Mouse (Mus musculus): ENCODE measurements at regions not wholly inside any gene's neighbourhood (a gene's known extent, or its start where the extent isn't known, plus 50 kb on each side); places are given as distances from the start of the nearest gene placed in this dataset.

- Histone ChIP-seq H3K27me3 (ENCODE audit: control insufficient read depth, insufficient read depth, low read length) (no peaks in the 10 kb centered on the region), H3K36me3 (ENCODE audit: control insufficient read depth, insufficient read depth, low read length) (no peaks in the 10 kb centered on the region), H3K4me1 (ENCODE audit: control insufficient read depth, insufficient read depth, low read length) (no peaks in the 10 kb centered on the region), H3K4me3 (ENCODE audit: low read depth, low read length) (no peak overlapping the region), H3K9ac (replicated peaks; ENCODE audit: low read depth, low read length) (no peak overlapping the region), H3K9me3 (ENCODE audit: control insufficient read depth, low read depth, low read length) (no peaks in the 10 kb centered on the region), H3K27ac (ENCODE audit: low read length) (no peak overlapping the region), H3K4me2 (replicated peaks; ENCODE audit: low read depth, low read length) (no peak overlapping the region)
- 69% methylated on average over 2 of the region's 2 CpGs for WGBS
- ATAC-seq (ENCODE audit: insufficient number of reproducible peaks, insufficient read depth, low FRiP score, low read depth): no peak
These were observed 351.8 kb upstream of the Camk1g start for GRCm38 (mm10) chr1:193721850-193722249.

- no peak for ATAC-seq (ENCODE audit: insufficient number of reproducible peaks, insufficient read depth, low FRiP score, low read depth)
- Histone ChIP-seq H3K27me3 (ENCODE audit: control insufficient read depth, insufficient read depth, low read length) (no peaks in the 10 kb centered on the region), H3K9ac (replicated peaks; ENCODE audit: low read depth, low read length) (no peak overlapping the region), H3K4me2 (replicated peaks; ENCODE audit: low read depth, low read length) (no peak overlapping the region), H3K36me3 (ENCODE audit: control insufficient read depth, insufficient read depth, low read length) (no peaks in the 10 kb centered on the region), H3K9me3 (ENCODE audit: control insufficient read depth, low read depth, low read length) (no peaks in the 10 kb centered on the region), H3K27ac (ENCODE audit: low read length) (no peak overlapping the region), H3K4me3 (ENCODE audit: low read depth, low read length) (no peak overlapping the region), H3K4me1 (ENCODE audit: control insufficient read depth, insufficient read depth, low read length) (no peaks in the 10 kb centered on the region)
- WGBS: 74% methylated on average over 8 of the region's 8 CpGs
These were observed 350.3 kb upstream of the Camk1g start for GRCm38 (mm10) chr1:193720420-193720851.

GRCm38 (mm10) chr1:193715328-193715727, 345.2 kb upstream of the Camk1g start:
- no peak overlapping the region for H3K9ac ChIP-seq (replicated peaks; ENCODE audit: low read depth, low read length)

GRCm38 (mm10) chr1:193714631-193715030, 344.5 kb upstream of the Camk1g start:
- Histone ChIP-seq H3K9me3 (ENCODE audit: control insufficient read depth, low read depth, low read length) (no peaks in the 10 kb centered on the region), H3K4me3 (ENCODE audit: low read depth, low read length) (no peak overlapping the region), H3K36me3 (ENCODE audit: control insufficient read depth, insufficient read depth, low read length) (no peaks in the 10 kb centered on the region), H3K27ac (ENCODE audit: low read length) (no peak overlapping the region), H3K27me3 (ENCODE audit: control insufficient read depth, insufficient read depth, low read length) (no peaks in the 10 kb centered on the region), H3K4me1 (ENCODE audit: control insufficient read depth, insufficient read depth, low read length) (no peaks in the 10 kb centered on the region), H3K9ac (replicated peaks; ENCODE audit: low read depth, low read length) (no peak overlapping the region), H3K4me2 (replicated peaks; ENCODE audit: low read depth, low read length) (no peak overlapping the region)
- no peak for ATAC-seq (ENCODE audit: insufficient number of reproducible peaks, insufficient read depth, low FRiP score, low read depth)
- 66% methylated on average over 2 of the region's 2 CpGs for WGBS

More at GRCm38 (mm10) chr1:193715328-193715727, 345.2 kb upstream of the Camk1g start:
- ATAC-seq (ENCODE audit: insufficient number of reproducible peaks, insufficient read depth, low FRiP score, low read depth): no peak
- Histone ChIP-seq H3K36me3 (ENCODE audit: control insufficient read depth, insufficient read depth, low read length) (no peaks in the 10 kb centered on the region), H3K27ac (ENCODE audit: low read length) (no peak overlapping the region), H3K4me3 (ENCODE audit: low read depth, low read length) (no peak overlapping the region), H3K4me1 (ENCODE audit: control insufficient read depth, insufficient read depth, low read length) (no peaks in the 10 kb centered on the region), H3K4me2 (replicated peaks; ENCODE audit: low read depth, low read length) (no peak overlapping the region), H3K9me3 (ENCODE audit: control insufficient read depth, low read depth, low read length) (no peaks in the 10 kb centered on the region), H3K27me3 (ENCODE audit: control insufficient read depth, insufficient read depth, low read length) (no peaks in the 10 kb centered on the region)
- WGBS: 52% methylated on average over 4 of the region's 4 CpGs

GRCm38 (mm10) chr1:193705205-193705604, 335.1 kb upstream of the Camk1g start:
- Histone ChIP-seq H3K9me3 (ENCODE audit: control insufficient read depth, low read depth, low read length) (no peaks in the 10 kb centered on the region), H3K4me2 (replicated peaks; ENCODE audit: low read depth, low read length) (no peak overlapping the region), H3K9ac (replicated peaks; ENCODE audit: low read depth, low read length) (no peak overlapping the region), H3K27me3 (ENCODE audit: control insufficient read depth, insufficient read depth, low read length) (no peaks in the 10 kb centered on the region), H3K36me3 (ENCODE audit: control insufficient read depth, insufficient read depth, low read length) (no peaks in the 10 kb centered on the region), H3K4me3 (ENCODE audit: low read depth, low read length) (no peak overlapping the region), H3K4me1 (ENCODE audit: control insufficient read depth, insufficient read depth, low read length) (no peaks in the 10 kb centered on the region), H3K27ac (ENCODE audit: low read length) (no peak overlapping the region)
- no peak for ATAC-seq (ENCODE audit: insufficient number of reproducible peaks, insufficient read depth, low FRiP score, low read depth)
- 63% methylated on average over 2 of the region's 2 CpGs for WGBS

GRCm38 (mm10) chr1:193702707-193703419, 332.8 kb upstream of the Camk1g start:
- no peak overlapping the region for H3K4me3 ChIP-seq (ENCODE audit: low read depth, low read length)
- no peaks in the 10 kb centered on the region for H3K9me3 ChIP-seq (ENCODE audit: control insufficient read depth, low read depth, low read length)
- H3K27ac ChIP-seq (ENCODE audit: low read length): no peak overlapping the region
- H3K4me1 ChIP-seq (ENCODE audit: control insufficient read depth, insufficient read depth, low read length): no peaks in the 10 kb centered on the region
- no peak for ATAC-seq (ENCODE audit: insufficient number of reproducible peaks, insufficient read depth, low FRiP score, low read depth)
- 36% methylated on average over 15 of the region's 15 CpGs for WGBS
- no peaks in the 10 kb centered on the region for H3K27me3 ChIP-seq (ENCODE audit: control insufficient read depth, insufficient read depth, low read length)
- H3K36me3 ChIP-seq (ENCODE audit: control insufficient read depth, insufficient read depth, low read length): no peaks in the 10 kb centered on the region
- H3K4me2 ChIP-seq (replicated peaks; ENCODE audit: low read depth, low read length): no peak overlapping the region; the same call in 1 of the 2 replicates
- no peak overlapping the region for H3K9ac ChIP-seq (replicated peaks; ENCODE audit: low read depth, low read length)

- H3K9me3 ChIP-seq (ENCODE audit: control insufficient read depth, low read depth, low read length): no peaks in the 10 kb centered on the region
- no peaks in the 10 kb centered on the region for H3K27me3 ChIP-seq (ENCODE audit: control insufficient read depth, insufficient read depth, low read length)
- no peak overlapping the region for H3K27ac ChIP-seq (ENCODE audit: low read length)
- WGBS: 76% methylated on average over 3 of the region's 3 CpGs
- no peak for ATAC-seq (ENCODE audit: insufficient number of reproducible peaks, insufficient read depth, low FRiP score, low read depth)
- no peaks in the 10 kb centered on the region for H3K36me3 ChIP-seq (ENCODE audit: control insufficient read depth, insufficient read depth, low read length)
- no peak overlapping the region for H3K4me2 ChIP-seq (replicated peaks; ENCODE audit: low read depth, low read length)
- no peaks in the 10 kb centered on the region for H3K4me1 ChIP-seq (ENCODE audit: control insufficient read depth, insufficient read depth, low read length)
- H3K4me3 ChIP-seq (ENCODE audit: low read depth, low read length): no peak overlapping the region
- H3K9ac ChIP-seq (replicated peaks; ENCODE audit: low read depth, low read length): no peak overlapping the region
These were observed 330.1 kb upstream of the Camk1g start for GRCm38 (mm10) chr1:193700217-193700616.

GRCm38 (mm10) chr1:193698603-193699266, 328.6 kb upstream of the Camk1g start:
- Histone ChIP-seq H3K4me2 (replicated peaks; ENCODE audit: low read depth, low read length) (no peak overlapping the region), H3K9ac (replicated peaks; ENCODE audit: low read depth, low read length) (no peak overlapping the region), H3K27ac (ENCODE audit: low read length) (no peak overlapping the region), H3K4me3 (ENCODE audit: low read depth, low read length) (no peak overlapping the region), H3K27me3 (ENCODE audit: control insufficient read depth, insufficient read depth, low read length) (no peaks in the 10 kb centered on the region), H3K4me1 (ENCODE audit: control insufficient read depth, insufficient read depth, low read length) (no peaks in the 10 kb centered on the region), H3K36me3 (ENCODE audit: control insufficient read depth, insufficient read depth, low read length) (no peaks in the 10 kb centered on the region), H3K9me3 (ENCODE audit: control insufficient read depth, low read depth, low read length) (no peaks in the 10 kb centered on the region)
- no peak for ATAC-seq (ENCODE audit: insufficient number of reproducible peaks, insufficient read depth, low FRiP score, low read depth)
- WGBS: 6% methylated on average over 7 of the region's 7 CpGs

All from stomach, embryonic 14.5 days (tissue).